Mouse (Mus musculus) lung, embryonic 16.5 days (tissue): ENCODE measurements around the gene Fbxl4. TPM values are rescaled to one million over a fixed set of nuclear protein-coding genes. Genes with fewer than 3 reads are reported as not detected.
A peak's percentile ranks its signal among the peaks of the same experiment; 100 is the strongest.
"Not testable (repeated sequence)": the region's sequence is repeated elsewhere in the genome, so short reads cannot be mapped to it uniquely, and the experiment has no call there.

Experiments
- ATAC-seq: fragments of 200-750 bp; cut with Nextera tagmentation; 2 replicates; pipeline ENCODE4 v1.8.0; 2017; ENCODE audit warnings: low read depth, mild to moderate bottlenecking, moderate library complexity
- H3K27ac ChIP-seq: fragments of 300-500 bp; sonication (generic); 2 replicates; pipeline ENCODE4 v1.5.1; 2014; ENCODE audit warnings: mild to moderate bottlenecking, control low read depth, low read length
- H3K27me3 ChIP-seq: fragments of 300-500 bp; sonication (generic); 2 replicates; pipeline ENCODE4 v1.6.1; 2014; ENCODE audit warnings: low read depth, low read length, mixed read lengths; ENCODE audit not compliant: control insufficient read depth, insufficient read depth
- H3K36me3 ChIP-seq: fragments of 300-500 bp; sonication (generic); 2 replicates; pipeline ENCODE4 v1.6.1; 2014; ENCODE audit warnings: low read length; ENCODE audit not compliant: control insufficient read depth, insufficient read depth
- H3K4me1 ChIP-seq: fragments of 300-500 bp; sonication (generic); replicated peaks from 2 replicates; pipeline ENCODE4 v1.6.1; 2014; ENCODE audit warnings: low read length, mixed read lengths; ENCODE audit not compliant: control insufficient read depth, insufficient read depth
- H3K4me2 ChIP-seq: fragments of 300-500 bp; sonication (generic); 2 replicates; pipeline ENCODE4 v1.6.1; 2014; ENCODE audit warnings: low read depth, low read length, control low read depth
- H3K4me3 ChIP-seq: fragments of 300-500 bp; sonication (generic); 2 replicates; pipeline ENCODE4 v1.5.1; 2014; ENCODE audit warnings: mild to moderate bottlenecking, low read length, control low read depth
- H3K9ac ChIP-seq: fragments of 300-500 bp; sonication (generic); 2 replicates; pipeline ENCODE4 v1.6.1; 2014; ENCODE audit warnings: low read length, control low read depth
- H3K9me3 ChIP-seq: fragments of 300-500 bp; sonication (generic); 2 replicates; pipeline ENCODE4 v1.6.1; 2016; ENCODE audit warnings: low read length; ENCODE audit not compliant: control insufficient read depth
- WGBS: fragments of 180-500 bp; shearing (Covaris S2); extraction: QIAGEN DNeasy Blood & Tissue Kit; methylation state at CpG from one replicate; pipeline ENCODE4 v1.1.7; 2014; 5-methylcytosine and 5-hydroxymethylcytosine counted together
- polyA plus RNA-seq: library from polyadenylated mRNA; unstranded; fragments of >200 nt; fragmentation: Nextera tagmentation; extraction: Ambion mirVana; gene quantifications from 2 replicates; pipeline ENCODE4 v1.2.1, GENCODE M21; 2015

Gene Fbxl4
- polyA plus RNA-seq = 11.3 and 12.9 TPM in 2 replicates

GRCm38 (mm10) chr4:22357266-22357930, at the start of gene Fbxl4:
Gene Fbxl4, plus strand, starts transcription at chr4:22357543.
- Histone ChIP-seq H3K4me3 (peak within 1 kb of the TSS; percentile 76), H3K9ac (peak within 1 kb of the TSS; percentile 90), H3K4me1 (peaks cover 7% of the 10 kb centered on the region), H3K27me3 (no peaks in the 10 kb centered on the region), H3K27ac (peak within 1 kb of the TSS; percentile 98), H3K9me3 (no peaks in the 10 kb centered on the region), H3K4me2 (peak within 1 kb of the TSS; percentile 81), H3K36me3 (no peaks in the 10 kb centered on the region)
- WGBS = under 1% methylated on average over 53 of the region's 62 CpGs
- peak; percentile 98 for ATAC-seq

- no peak for ATAC-seq
- Histone ChIP-seq H3K36me3 (no peaks in the 10 kb centered on the region), H3K4me2 (no peak overlapping the region), H3K4me1 (no peaks in the 10 kb centered on the region), H3K27me3 (no peaks in the 10 kb centered on the region), H3K9me3 (no peaks in the 10 kb centered on the region), H3K27ac (no peak overlapping the region), H3K9ac (no peak overlapping the region), H3K4me3 (no peak overlapping the region)
- WGBS = 80% methylated on average over 3 of the region's 3 CpGs
Observed at GRCm38 (mm10) chr4:22314564-22314963, 42.8 kb upstream of the Fbxl4 start.

GRCm38 (mm10) chr4:22342816-22343573, 14.3 kb upstream of the Fbxl4 start:
- H3K4me1 ChIP-seq = no peaks in the 10 kb centered on the region
- no peak overlapping the region for H3K4me3 ChIP-seq
- H3K27ac ChIP-seq = no peak overlapping the region
- no peaks in the 10 kb centered on the region for H3K27me3 ChIP-seq
- 53% methylated on average over 8 of the region's 8 CpGs for WGBS
- no peak overlapping the region for H3K4me2 ChIP-seq
- no peaks in the 10 kb centered on the region for H3K9me3 ChIP-seq
- H3K36me3 ChIP-seq = no peaks in the 10 kb centered on the region
- no peak overlapping the region for H3K9ac ChIP-seq
- ATAC-seq = peak; percentile 70

- not testable (repeated sequence) for H3K27me3 ChIP-seq, ATAC-seq, H3K9me3 ChIP-seq, H3K27ac ChIP-seq, H3K9ac ChIP-seq, H3K4me2 ChIP-seq, H3K4me1 ChIP-seq, H3K36me3 ChIP-seq, H3K4me3 ChIP-seq
- WGBS = 82% methylated on average over 4 of the region's 4 CpGs
Observed at GRCm38 (mm10) chr4:22349086-22349485, 8.3 kb upstream of the Fbxl4 start.

- Histone ChIP-seq H3K9ac (peak overlapping the region; percentile 90), H3K27ac (peak overlapping the region; percentile 98), H3K9me3 (no peaks in the 10 kb centered on the region), H3K36me3 (no peaks in the 10 kb centered on the region), H3K4me2 (peak overlapping the region; percentile 81), H3K4me1 (peaks cover 7% of the 10 kb centered on the region), H3K27me3 (no peaks in the 10 kb centered on the region), H3K4me3 (peak overlapping the region; percentile 76)
- 2% methylated on average over 10 of the region's 10 CpGs for WGBS
- peak; percentile 44; the same call in 1 of the 2 replicates for ATAC-seq
Observed at GRCm38 (mm10) chr4:22357931-22358300, 573 bp downstream of the Fbxl4 start.

GRCm38 (mm10) chr4:22358487-22358886, 1.1 kb downstream of the Fbxl4 start:
- H3K27me3 ChIP-seq = no peaks in the 10 kb centered on the region
- peak overlapping the region; percentile 81 for H3K4me2 ChIP-seq
- no peak overlapping the region for H3K9ac ChIP-seq
- no peaks in the 10 kb centered on the region for H3K36me3 ChIP-seq
- WGBS = 74% methylated on average over 10 of the region's 10 CpGs
- H3K4me3 ChIP-seq = peak overlapping the region; percentile 76; the same call in 1 of the 2 replicates
- no peak overlapping the region; the same call in 1 of the 2 replicates for H3K27ac ChIP-seq
- no peak for ATAC-seq
- H3K9me3 ChIP-seq = no peaks in the 10 kb centered on the region
- peaks cover 7% of the 10 kb centered on the region for H3K4me1 ChIP-seq

- no peaks in the 10 kb centered on the region for H3K36me3 ChIP-seq
- WGBS = 53% methylated on average over 5 of the region's 5 CpGs
- no peak overlapping the region for H3K4me3 ChIP-seq
- no peak overlapping the region for H3K9ac ChIP-seq
- no peaks in the 10 kb centered on the region for H3K27me3 ChIP-seq
- H3K4me2 ChIP-seq = no peak overlapping the region
- no peaks in the 10 kb centered on the region for H3K4me1 ChIP-seq
- no peak for ATAC-seq
- H3K9me3 ChIP-seq = no peaks in the 10 kb centered on the region
- H3K27ac ChIP-seq = no peak overlapping the region
Observed at GRCm38 (mm10) chr4:22367368-22367767, 10.0 kb downstream of the Fbxl4 start.

- H3K27me3 ChIP-seq = no peaks in the 10 kb centered on the region
- H3K4me2 ChIP-seq = no peak overlapping the region
- no peaks in the 10 kb centered on the region for H3K36me3 ChIP-seq
- H3K27ac ChIP-seq = no peak overlapping the region
- ATAC-seq = no peak
- H3K4me1 ChIP-seq = no peaks in the 10 kb centered on the region
- no peak overlapping the region for H3K9ac ChIP-seq
- H3K9me3 ChIP-seq = no peaks in the 10 kb centered on the region
- 17% methylated on average over 1 of the region's 1 CpGs for WGBS
- no peak overlapping the region for H3K4me3 ChIP-seq
Observed at GRCm38 (mm10) chr4:22378516-22378915, 21.2 kb downstream of the Fbxl4 start.

- H3K27me3 ChIP-seq = no peaks in the 10 kb centered on the region
- H3K4me3 ChIP-seq = no peak overlapping the region
- H3K4me2 ChIP-seq = no peak overlapping the region
- H3K36me3 ChIP-seq = no peaks in the 10 kb centered on the region
- no peak overlapping the region for H3K27ac ChIP-seq
- H3K4me1 ChIP-seq = no peaks in the 10 kb centered on the region
- 50% methylated on average over 6 of the region's 6 CpGs for WGBS
- no peaks in the 10 kb centered on the region for H3K9me3 ChIP-seq
- H3K9ac ChIP-seq = no peak overlapping the region
- ATAC-seq = no peak
Observed at GRCm38 (mm10) chr4:22380646-22381045, 23.3 kb downstream of the Fbxl4 start.
